Mouse (Mus musculus): ENCODE measurements around the gene Fkbp15. TPM values are rescaled to one million over a fixed set of nuclear protein-coding genes. Genes with fewer than 3 reads are reported as not detected.

Gene Fkbp15
- total RNA-seq (2022), result 10 to 100 TPM; 40.7 to 49.8 (median 46.1) TPM

DNA sequence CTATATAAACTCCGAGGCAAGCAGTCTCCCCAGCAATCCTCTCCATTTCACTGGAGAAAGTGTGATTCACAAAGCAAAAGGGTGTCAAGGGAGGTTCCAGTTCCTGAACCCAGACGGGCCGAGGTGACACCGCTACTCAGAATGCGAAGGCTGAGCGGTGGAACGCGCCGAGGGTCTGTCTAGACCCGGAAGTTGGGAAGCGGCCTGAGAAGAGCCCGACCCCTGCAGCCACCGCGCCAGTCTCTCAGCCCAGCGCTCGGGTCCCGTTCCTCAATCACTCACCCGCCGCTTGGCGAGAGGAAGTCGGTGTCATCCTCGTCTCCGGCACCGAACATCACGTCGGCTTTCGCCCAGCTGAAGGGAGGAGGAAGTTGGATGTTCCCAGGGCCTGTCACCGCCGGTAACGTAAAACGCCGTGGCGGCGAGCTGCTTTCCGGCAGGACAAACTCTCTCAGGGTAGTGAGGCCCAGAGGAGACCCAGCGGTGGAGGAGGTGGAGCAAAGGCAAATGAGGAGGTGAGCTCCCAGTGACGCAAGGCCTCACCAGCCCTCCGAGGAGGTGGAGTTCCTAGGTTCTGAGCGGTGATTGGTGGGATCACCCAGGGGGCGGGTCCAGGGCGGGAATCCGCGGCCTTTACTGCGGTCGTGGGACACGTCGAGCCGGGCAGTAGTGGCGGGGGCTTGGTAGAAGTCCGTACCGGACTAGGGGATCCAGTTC, at the start of gene Fkbp15, which contains the start of gene Slc31a1:
Fkbp15 (minus strand) TSS at position 461 of the 717 bp plus-strand sequence.
Slc31a1 (plus strand) TSS at position 640 of the 717 bp plus-strand sequence.
- peak; percentile 97 for DNase-seq (ENCODE audit: low spot score in 2 of 2)

DNA sequence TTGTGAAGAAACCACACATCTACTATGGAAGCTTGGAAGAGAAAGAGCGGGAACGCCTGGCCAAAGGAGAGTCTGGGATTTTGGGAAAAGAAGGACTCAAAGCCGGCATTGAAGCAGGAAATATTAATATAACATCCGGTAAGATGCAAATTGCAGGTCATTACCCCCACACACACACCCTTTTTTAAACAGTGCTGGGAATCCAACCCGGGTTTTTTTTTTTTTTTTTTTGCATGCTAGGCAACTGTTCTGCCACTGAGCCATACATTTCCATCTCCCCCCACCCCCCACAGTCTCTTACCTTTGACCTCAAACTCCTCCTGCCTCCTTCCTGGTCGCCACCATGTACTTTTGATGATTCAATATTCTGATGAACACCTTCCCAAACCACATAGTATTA, 49.3 kb upstream of the Fkbp15 start:
- no peak for DNase-seq (ENCODE audit: low spot score in 2 of 2)

DNA sequence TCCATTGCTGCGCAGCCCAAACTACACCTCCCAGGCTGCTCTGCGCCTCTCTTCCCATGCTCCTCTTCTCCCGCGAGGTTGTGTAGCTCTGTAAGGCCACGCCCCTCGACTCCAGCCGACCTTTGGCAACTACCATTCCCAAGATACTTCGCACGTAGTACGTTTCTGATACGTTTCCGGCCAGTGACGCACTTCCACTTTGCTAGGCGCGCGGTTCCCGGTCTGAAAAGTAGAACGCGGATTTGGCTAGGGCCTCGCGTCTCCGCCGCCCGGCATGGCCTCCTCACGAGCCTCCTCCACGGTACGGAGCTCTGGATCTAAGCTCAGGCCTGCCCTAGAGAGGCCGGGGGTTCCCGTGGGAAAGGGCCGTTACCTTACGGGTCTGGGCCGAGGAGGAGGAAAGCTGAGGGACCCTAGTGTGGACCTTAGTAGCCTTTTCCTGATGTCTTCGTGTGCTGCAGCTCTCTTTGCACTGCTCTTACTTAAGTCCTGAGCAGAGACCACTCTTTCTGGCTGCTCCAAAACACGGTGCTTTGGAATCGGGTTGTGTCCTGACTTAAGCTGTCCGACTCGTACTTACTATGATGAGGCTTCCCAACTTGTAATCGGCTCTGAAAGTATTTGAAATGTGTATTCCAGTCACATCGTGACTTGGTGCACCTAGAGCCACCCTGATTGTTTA, 48.4 kb upstream of the Fkbp15 start, which contains the start of the genes Cdc26 and Prpf4:
Cdc26 (minus strand) TSS at position 42 of the 682 bp plus-strand sequence.
Prpf4 (plus strand) TSS at position 197 of the 682 bp plus-strand sequence.
- peak; percentile 99 for DNase-seq (ENCODE audit: low spot score in 2 of 2)

DNA sequence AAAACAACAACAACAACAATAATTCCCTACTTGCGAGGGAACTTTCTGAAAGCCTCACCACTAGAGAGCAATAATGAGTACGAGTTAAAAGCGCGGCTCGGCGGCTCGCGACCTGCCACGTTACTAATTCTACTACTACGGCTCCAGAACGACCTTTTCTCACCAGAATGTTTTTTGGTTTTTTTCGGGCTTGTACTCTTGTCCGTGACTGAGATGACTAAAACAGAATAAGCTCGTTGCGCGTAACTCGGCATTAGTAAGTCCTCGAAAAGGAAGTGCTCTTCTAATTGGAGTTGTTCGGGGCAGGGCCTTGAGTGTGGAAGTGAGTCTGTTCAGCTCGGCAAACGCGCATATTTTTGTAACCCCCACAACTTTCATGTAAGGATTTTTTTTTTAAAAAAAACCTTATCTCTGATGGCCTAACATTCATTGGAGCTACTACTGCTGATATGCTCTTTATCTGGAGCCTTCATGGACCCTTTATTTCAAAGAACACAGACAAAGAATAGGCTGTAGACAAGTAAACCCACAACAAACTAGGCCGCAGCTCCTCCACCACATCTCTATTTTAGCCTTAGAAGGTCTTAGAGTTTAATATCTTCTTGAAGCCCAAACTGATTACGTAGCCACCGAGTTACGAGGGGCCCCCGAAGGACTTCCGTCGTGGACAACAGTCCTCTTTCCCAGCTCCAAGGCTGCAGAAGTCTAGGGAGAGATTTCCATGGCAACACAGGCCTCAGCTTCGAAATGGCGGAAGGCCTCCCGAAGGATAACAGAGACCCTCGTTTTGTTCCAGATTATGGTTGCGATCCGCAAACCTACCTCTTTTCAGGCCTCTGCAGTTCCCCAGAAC, 47.6 kb upstream of the Fkbp15 start:
- DNase-seq (ENCODE audit: low spot score in 2 of 2), result peak; percentile 38 to 48

DNA sequence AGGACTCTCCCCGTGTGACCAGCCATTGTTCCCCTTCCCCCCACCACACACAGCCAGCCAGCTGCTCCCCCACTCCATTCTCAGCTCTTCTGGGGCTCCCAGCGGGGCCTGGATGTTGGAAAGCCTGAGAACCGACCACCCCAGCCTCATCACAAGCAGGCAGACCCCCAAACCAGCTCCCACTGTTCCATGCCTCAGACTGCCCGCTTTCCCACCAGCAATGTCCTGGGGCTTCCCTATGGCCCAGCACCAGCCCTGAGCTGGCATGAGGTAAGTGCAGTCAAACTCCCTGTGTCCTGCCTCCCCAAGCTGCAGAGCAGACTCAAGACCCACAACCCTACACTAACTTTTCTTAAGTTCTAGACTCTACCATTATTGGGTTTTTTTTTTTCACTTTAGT, 45.8 kb upstream of the Fkbp15 start:
- no peak for DNase-seq (ENCODE audit: low spot score in 2 of 2)

DNA sequence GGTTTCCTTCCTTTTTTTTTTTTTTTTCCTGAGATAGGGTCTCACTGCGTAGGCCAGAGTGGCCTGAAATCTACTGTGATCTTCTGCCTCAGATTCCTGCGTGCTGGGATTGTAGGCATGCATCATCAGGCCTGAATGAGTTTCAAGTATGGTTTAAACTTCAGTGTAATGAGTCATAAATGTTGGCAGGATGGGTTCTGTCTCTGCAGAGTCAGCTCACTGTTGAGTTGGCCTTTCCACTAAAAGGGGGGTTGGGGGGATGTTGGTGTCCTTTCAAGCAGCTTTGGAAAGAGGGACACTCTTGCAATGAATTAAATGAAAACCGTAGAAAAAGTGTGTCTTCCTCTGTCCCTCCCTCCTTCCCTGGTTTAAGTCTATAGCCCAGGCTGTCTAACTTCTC, 38.6 kb upstream of the Fkbp15 start:
- peak in 1 of 2 experiments; percentile 18 for DNase-seq (ENCODE audit: low spot score in 2 of 2)

DNA sequence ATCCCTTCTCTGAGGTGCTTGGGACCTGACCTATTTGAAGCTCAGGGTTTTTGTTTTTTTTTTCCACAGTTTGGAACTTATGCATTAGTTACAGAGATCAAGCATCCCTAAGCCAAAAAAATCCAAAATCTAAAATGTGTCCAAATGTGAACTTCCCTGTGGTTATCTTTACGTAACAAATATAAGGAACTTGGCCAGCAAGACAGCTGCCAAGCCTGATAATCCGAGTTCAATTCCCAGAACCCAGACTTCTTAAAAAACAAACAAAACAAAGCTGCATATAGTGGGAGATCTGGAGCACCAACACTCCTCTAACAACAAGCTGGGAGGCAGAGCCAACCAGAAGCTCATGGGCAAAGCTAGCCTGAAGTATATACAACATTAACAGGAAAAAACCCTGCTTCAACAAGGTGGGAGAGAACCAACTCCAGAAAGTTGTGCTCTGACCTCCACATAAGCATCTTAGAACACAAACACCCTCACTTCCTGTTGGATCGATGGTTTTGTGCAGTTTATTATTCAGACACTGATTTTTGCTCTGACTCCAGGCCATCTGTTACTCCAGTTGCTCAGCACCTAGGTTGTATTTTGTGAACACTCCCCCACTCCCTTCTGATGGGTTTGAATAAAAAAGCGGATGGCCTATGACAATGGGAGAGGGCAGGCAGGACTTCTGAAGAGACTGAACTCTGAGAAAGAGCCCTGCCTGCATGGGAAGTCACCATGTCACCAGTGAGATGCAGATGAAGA, 37.4 kb upstream of the Fkbp15 start:
- peak; percentile 23 to 44 for DNase-seq (ENCODE audit: low spot score in 2 of 2)

DNA sequence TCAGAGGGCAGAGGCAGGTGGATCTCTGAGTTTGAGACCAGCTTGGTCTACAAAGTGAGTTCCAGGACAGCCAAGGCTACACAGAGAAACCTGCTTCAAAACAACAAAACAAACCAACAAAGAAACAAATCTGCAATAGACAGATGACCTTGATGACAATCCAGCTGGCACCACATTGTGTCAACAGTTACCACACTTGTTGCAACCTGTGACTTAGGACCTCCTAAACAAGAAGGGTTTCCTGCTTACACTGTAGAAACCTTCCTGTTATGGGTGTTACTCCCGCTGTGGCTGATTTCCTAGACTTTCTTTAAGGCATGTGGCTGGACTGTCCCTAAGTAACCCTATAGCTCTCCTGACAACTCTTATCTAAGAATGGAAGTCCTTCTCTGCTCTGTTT, 35.5 kb upstream of the Fkbp15 start:
- no peak for DNase-seq (ENCODE audit: low spot score in 2 of 2)

DNA sequence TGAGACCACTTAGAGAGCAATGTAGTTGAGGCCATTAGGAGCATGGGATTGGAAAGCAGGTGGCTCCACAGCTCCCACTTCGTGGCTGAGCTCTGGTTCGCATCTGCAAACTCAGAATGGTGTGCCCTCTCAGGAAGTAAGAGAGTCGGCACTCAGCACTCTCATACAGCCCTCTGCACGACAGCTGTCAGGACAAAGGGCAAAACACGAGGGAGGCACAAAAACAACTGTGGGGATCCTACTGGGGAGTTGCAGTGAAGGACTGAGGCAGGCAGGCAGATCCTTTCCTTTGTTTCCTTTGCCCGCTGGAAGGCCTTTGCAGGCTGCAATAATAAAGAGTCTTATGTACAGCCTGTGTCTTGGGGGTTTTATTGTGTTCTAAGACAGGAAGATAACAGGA, 33.1 kb upstream of the Fkbp15 start:
- DNase-seq (ENCODE audit: low spot score in 2 of 2), result no peak

DNA sequence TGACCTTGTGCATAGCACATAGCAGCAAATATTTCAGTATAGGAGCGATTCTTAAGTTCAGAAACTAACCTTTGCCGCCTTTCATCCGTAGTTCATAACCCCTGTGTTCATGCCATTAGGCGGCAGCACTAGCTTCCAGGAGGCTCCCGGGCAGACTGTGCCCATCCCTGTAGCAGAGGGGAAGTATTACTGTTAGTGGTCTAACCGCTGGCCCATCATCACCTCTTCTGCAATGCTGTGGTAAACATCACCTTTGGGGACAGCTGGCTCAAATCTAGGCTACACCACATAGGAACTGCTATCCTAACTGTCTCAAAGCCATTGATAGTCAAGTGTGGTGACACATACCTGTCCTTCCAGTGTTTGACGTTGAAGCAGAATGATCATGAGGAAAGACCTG, 31.5 kb upstream of the Fkbp15 start:
- DNase-seq (ENCODE audit: low spot score in 2 of 2), result no peak

DNA sequence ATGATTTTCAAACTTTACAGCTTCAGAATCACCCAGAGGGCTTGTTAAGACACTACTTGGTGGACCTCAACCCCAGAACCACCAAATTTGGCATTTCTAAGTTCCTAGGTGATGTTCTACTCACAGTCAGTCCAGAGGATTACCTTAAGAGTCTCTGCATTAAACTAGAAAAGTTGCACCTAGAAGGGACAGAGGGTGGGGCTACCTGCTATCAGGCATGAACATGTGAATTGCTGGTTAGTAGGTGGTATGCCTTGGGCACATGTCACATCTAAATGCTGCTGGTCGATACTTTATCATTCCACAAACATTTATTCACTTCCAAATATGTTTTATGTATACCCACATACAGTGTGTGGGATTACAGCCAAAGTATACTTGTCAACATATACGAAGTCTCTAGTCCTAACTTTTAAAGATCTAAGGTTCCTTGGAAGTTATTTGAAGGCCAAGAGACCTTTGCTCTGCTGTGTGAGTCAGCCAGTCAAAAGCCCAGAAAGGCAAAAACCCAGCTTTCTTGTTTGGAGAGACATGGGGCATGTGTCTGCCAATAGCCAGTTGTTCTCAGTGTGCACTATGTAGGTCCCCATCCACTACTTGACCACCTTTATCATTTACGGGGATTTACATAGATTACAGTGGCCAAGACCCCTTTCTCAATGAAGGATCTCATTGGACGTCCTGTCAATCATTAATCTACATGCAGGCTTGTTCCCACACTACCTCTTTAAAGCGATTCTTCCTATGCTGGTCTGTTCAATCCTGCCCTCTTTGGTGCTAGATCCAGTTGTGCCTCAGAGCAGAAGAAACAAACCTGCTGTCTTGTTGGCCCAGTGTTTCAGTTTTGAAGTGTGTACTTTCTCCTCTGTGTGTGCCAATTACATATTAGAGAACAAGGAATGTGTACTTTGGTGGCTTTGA, 29.5 kb upstream of the Fkbp15 start:
- DNase-seq (ENCODE audit: low spot score in 2 of 2), result no peak

DNA sequence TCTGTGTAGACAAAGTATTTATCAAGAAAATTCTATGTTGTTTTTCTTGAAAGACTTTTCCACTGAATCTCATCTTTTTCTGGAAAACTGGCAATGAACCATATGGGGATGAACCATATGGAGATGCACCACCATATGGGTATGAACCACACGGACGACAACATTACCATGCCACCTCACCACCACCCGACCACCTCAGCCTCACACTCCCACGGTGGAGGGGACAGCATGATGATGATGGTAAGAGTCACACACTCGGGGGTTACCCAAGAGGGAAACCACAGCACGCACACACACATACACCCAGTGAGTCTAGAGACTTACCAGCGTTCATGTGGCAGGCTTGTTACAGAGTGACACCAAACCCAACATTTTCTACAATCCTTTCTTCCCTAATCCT, 25.1 kb upstream of the Fkbp15 start:
- DNase-seq (ENCODE audit: low spot score in 2 of 2), result no peak

DNA sequence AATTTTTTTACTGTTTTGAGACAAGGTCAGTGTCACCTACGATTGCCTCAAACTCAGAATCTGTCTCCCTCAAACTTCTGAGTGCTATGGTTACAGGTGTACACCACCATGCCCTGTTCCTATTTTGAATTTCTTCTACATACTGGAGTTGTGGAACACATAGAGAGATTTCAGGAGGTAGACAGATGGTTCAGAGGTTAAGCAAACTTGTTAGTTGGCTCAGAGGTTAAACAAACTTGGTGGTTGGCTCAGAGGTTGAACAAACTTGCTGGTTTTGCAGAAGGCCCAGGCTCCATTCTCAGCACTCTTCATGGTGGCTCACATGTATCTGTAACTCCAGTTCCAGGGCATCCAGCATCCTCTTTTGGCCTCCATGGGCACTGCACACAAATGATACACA, 23.8 kb upstream of the Fkbp15 start:
- DNase-seq (ENCODE audit: low spot score in 2 of 2), result no peak

DNA sequence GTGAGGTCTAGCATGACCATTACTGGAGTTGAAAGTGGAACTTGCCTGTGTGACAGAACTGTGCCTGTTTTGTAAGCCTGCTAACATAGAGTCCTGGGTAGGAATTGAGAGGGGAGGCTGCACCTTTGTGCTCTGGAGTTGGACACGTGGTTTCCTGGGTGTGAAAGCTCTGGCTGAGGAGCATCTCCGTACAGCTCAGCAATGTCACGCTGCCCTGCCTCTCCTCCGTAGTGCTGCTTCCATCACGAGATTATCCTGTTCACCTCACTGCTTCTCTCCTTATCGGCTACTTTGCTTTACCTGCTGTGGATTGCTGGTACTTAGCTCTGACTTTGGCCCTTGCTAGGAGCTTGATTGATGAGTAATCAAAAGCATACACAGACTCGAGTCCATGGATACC, 23.4 kb upstream of the Fkbp15 start:
- DNase-seq (ENCODE audit: low spot score in 2 of 2), result no peak

DNA sequence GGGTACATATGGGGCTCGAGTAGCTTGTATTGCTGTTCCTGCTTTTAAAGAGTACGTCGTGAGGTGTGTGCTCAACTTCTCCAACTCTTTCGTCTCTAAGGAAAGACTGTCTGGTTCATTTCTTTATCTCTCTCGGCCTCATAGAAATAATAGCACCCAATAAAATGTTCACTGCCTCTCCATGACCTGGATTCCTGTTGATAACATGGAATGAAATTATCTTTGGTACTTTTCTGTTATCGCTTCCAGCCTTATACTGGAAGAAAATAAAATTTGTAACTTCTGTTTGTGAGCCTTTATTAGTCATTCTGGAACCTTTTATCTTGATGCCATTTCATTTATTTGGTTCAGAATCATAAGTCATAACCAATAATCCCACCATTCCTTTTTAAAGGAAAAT, 22.9 kb upstream of the Fkbp15 start:
- DNase-seq (ENCODE audit: low spot score in 2 of 2), result no peak

DNA sequence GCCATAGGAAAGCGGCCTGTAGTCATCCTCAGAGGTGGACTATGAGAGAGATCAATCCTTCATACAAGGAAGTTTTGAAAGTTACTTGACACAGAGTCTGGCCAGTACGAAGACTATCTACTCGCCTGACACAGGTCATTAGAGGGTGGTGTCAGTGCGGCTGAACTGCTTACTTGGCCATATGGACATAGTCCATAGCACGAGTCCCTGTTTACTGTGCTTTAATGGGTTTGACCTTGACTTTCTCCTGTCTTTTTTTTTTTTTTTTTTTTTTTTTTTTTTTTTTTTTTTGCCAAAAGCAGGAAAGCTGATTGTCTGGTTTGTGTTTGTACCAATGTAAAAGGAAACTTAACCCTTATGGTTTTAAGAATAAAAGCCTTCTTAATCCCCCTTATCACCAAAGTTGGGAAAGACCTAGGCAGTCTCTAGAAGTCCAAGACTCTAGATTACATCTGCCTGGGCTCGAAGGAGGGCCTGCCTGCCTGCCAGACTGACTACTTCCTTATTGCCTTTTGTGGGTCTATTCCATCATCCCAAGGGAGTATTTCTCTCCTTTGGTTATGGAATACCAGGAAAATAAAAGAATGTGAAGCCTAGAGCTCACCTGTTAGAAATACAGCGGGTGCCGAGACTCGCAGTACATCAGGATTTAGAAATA, 19.5 kb upstream of the Fkbp15 start:
- no peak for DNase-seq (ENCODE audit: low spot score in 2 of 2)

DNA sequence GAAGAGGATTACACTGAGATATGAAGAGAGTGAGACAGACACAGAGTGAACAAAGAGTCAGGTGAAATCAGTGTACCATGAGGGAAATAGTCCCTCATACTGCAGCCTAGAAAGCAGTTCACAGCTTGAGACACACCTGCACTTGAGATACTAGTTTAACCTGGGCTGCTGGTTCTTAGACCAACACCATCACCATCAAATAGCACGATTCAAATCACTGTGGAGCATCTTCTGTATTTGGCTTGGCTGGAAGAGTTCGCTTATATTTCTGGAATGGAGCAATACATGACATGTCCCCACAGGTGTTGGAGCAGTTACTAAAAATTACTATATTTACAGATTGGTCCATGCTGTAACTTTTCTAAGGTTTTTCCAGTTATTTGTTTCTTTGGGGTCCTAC, 15.8 kb upstream of the Fkbp15 start:
- DNase-seq (ENCODE audit: low spot score in 2 of 2), result no peak

DNA sequence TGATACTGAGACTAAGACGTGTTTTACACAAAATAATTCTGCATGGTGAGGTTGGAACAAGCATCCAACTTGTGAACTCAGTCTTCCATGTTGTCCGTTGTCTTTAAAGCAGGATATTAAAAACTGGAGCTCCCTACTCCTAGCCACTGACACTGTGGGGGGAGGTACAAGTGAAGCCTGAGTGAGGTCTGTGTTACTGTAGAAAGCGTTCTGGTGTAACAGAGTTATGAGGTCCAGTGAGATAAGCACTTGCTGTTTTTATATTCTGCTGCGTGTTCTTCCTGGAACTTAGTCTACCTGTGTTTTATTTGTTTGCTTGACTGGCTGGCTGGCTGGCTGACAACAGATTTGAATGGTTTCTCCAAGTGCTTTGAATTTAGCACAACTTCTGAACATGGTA, 14.0 kb upstream of the Fkbp15 start:
- no peak for DNase-seq (ENCODE audit: low spot score in 2 of 2)

DNA sequence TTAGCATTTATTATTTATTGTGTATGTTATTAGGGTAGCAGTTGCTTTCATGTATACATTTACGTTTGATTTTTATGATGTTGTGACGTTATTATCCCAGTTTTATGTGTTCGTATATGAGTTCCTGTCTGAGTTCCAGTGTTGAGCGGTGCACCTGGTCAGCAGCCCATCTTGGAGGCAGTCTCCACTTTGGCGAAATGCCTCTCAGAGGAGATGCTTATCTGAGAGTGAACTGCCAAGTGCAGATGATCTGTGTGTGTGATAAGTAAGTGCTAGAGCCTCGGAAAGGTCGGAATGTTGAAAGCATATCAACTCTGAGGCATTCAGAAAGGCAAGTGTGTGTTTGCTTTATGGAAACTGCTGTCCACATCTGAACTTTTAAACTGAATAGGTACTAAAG, 13.3 kb upstream of the Fkbp15 start:
- no peak for DNase-seq (ENCODE audit: low spot score in 2 of 2)

Measured in layer of hippocampus, adult 8-10 months (tissue).